Comparison of ENCODE assay signal across 24 mouse cellular contexts in the genomic region with DNA sequence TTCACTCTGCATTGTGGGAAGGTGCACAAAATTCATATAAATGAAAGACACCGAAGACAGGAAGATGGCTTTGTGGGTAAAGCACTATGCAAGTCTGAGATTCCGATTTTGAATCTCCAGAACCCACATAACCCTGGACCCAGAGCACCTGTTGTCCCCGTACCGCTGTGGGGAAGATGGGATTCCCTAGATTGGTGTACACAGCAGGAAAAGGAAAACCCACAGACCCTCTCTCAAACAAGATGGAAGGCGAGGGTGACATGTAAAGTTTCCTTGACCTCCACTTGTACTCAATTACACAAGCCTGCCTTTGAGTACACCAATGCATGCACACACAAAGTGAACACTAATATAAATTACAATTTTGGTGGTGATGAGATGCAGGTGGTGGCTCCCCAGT. TPM values are rescaled to one million over a fixed set of nuclear protein-coding genes. Genes with fewer than 3 reads are reported as not detected.
DNase-seq lines count a peak whose midpoint lies in the region; ATAC-seq and TF ChIP-seq lines count a peak whose summit lies in the region.
"Had no signal": no experiment of that assay in that cellular context is flagged by ENCODE, and none has a peak within 500 bp of the region (broad histone marks: within the 10 kb centered on the region; RNA-seq: fewer than 3 reads in every experiment).

No protein-coding gene starts in this region.

- peak overlapping the region; percentile 87 for H3K27ac ChIP-seq in gastrocnemius, adult 2 months
- 0 out of 2 replicates have a peak overlapping the region, but pooled peaks have one; percentile 93 for H3K27ac ChIP-seq in kidney, postnatal 0 days
- H3K27ac ChIP-seq in kidney, embryonic 14.5 days (ENCODE audit: low read depth, low read length), result no peak overlapping the region
- H3K27ac ChIP-seq in small intestine, adult 2 months (ENCODE audit: insufficient read depth, low read depth, low read length), result peak overlapping the region; percentile 97
- H3K27ac ChIP-seq: forebrain, embryonic 10.5 days; hindbrain, embryonic 15.5 days; intestine, embryonic 15.5 days; liver, embryonic 14.5 days; lung, embryonic 15.5 days; midbrain, embryonic 15.5 days; neural tube, embryonic 13.5 days had no signal

- no peaks in the 10 kb centered on the region for H3K36me3 ChIP-seq in kidney, postnatal 0 days (ENCODE audit: insufficient read depth, low read length)
- no peaks in the 10 kb centered on the region for H3K36me3 ChIP-seq in kidney, embryonic 14.5 days (ENCODE audit: control insufficient read depth, insufficient read depth, low read length)
- H3K36me3 ChIP-seq in small intestine, adult 2 months (ENCODE audit: control insufficient read depth, insufficient read depth, low read length), result no peaks in the 10 kb centered on the region
- H3K36me3 ChIP-seq: forebrain, embryonic 10.5 days; hindbrain, embryonic 15.5 days; intestine, embryonic 15.5 days; limb, embryonic 12.5 days; lung, embryonic 15.5 days; midbrain, embryonic 15.5 days; neural tube, embryonic 13.5 days had no signal

- ATAC-seq in kidney, postnatal 0 days (replicated peaks; ENCODE audit: low FRiP score, low read depth), result no peak
- no peak for ATAC-seq in kidney, embryonic 14.5 days (ENCODE audit: low FRiP score, low TSS enrichment)
- ATAC-seq: forebrain, embryonic 16.5 days; intestine, embryonic 15.5 days; midbrain, embryonic 15.5 days had no signal

- H3K9me3 ChIP-seq in kidney, postnatal 0 days (replicated peaks; ENCODE audit: low read length), result no peaks in the 10 kb centered on the region
- no peaks in the 10 kb centered on the region for H3K9me3 ChIP-seq in kidney, embryonic 14.5 days (ENCODE audit: control insufficient read depth, low read length)
- H3K9me3 ChIP-seq: forebrain, embryonic 10.5 days; hindbrain, embryonic 15.5 days; intestine, embryonic 15.5 days; limb, embryonic 12.5 days; lung, embryonic 15.5 days; midbrain, embryonic 15.5 days; neural tube, embryonic 13.5 days had no signal

- no peaks in the 10 kb centered on the region for H3K27me3 ChIP-seq in kidney, postnatal 0 days (ENCODE audit: insufficient read depth, low read length)
- H3K27me3 ChIP-seq in kidney, embryonic 14.5 days (ENCODE audit: control insufficient read depth, insufficient read depth, low read length), result no peaks in the 10 kb centered on the region
- no peaks in the 10 kb centered on the region for H3K27me3 ChIP-seq in small intestine, adult 2 months (ENCODE audit: control insufficient read depth, insufficient read depth, low read length)
- H3K27me3 ChIP-seq: hindbrain, embryonic 15.5 days; intestine, embryonic 15.5 days; limb, embryonic 12.5 days; lung, embryonic 15.5 days; midbrain, embryonic 15.5 days; neural tube, embryonic 13.5 days had no signal

- no peak overlapping the region for H3K4me3 ChIP-seq in gastrocnemius, adult 2 months
- H3K4me3 ChIP-seq in kidney, postnatal 0 days (replicated peaks; ENCODE audit: low read depth, low read length), result no peak overlapping the region
- H3K4me3 ChIP-seq in kidney, embryonic 14.5 days (ENCODE audit: low read length), result no peak overlapping the region
- H3K4me3 ChIP-seq in small intestine, adult 2 months (ENCODE audit: low read depth, low read length), result no peak overlapping the region
- H3K4me3 ChIP-seq: forebrain, embryonic 10.5 days; hindbrain, embryonic 15.5 days; intestine, embryonic 15.5 days; limb, embryonic 12.5 days; lung, embryonic 15.5 days; midbrain, embryonic 15.5 days; neural tube, embryonic 13.5 days had no signal

- no peak for TF ChIP-seq CTCF in gastrocnemius, adult 2 months (IDR thresholded peaks at IDR 0.05)
- TF ChIP-seq CTCF in kidney, postnatal 0 days (IDR thresholded peaks at IDR 0.05; ENCODE audit: low read depth), result no peak
- TF ChIP-seq CTCF in small intestine, adult 2 months (IDR thresholded peaks at IDR 0.05; ENCODE audit: extremely low read depth, insufficient read length, insufficient replicate concordance, low read depth, low read length), result no peak

- no peak overlapping the region for H3K4me2 ChIP-seq in kidney, postnatal 0 days (ENCODE audit: low read length)
- H3K4me2 ChIP-seq in kidney, embryonic 14.5 days (replicated peaks; ENCODE audit: low read depth, low read length), result no peak overlapping the region
- H3K4me2 ChIP-seq: hindbrain, embryonic 15.5 days; intestine, embryonic 15.5 days; midbrain, embryonic 15.5 days had no signal

- intact Hi-C loops in gastrocnemius, adult 2 months (cut with DNase I), result no loop called here

- H3K9ac ChIP-seq in kidney, postnatal 0 days (ENCODE audit: low read depth, low read length), result no peak overlapping the region
- no peak overlapping the region for H3K9ac ChIP-seq in kidney, embryonic 14.5 days (ENCODE audit: low read depth, low read length)
- H3K9ac ChIP-seq: hindbrain, embryonic 15.5 days; intestine, embryonic 15.5 days; limb, embryonic 12.5 days; midbrain, embryonic 15.5 days; neural tube, embryonic 13.5 days had no signal

- 96% methylated on average over 5 of the region's 5 CpGs for WGBS in kidney, postnatal 0 days
- 92% methylated on average over 5 of the region's 5 CpGs for WGBS in kidney, embryonic 14.5 days
- WGBS in small intestine, adult 2 months, result 95% methylated on average over 5 of the region's 5 CpGs

- peaks cover 19% of the 10 kb centered on the region; the same call in 1 of the 2 replicates for H3K4me1 ChIP-seq in kidney, postnatal 0 days (replicated peaks; ENCODE audit: insufficient read depth, low read length)
- peaks cover 16% of the 10 kb centered on the region for H3K4me1 ChIP-seq in kidney, embryonic 14.5 days (ENCODE audit: control insufficient read depth, insufficient read depth, low read length)
- peaks cover 6% of the 10 kb centered on the region; the same call in 1 of the 2 replicates for H3K4me1 ChIP-seq in small intestine, adult 2 months (ENCODE audit: control insufficient read depth, insufficient read depth, insufficient read length, low read length)
- H3K4me1 ChIP-seq: midbrain, embryonic 15.5 days had no signal

- no peak for DNase-seq in gastrocnemius, adult 2 months
- no peak for DNase-seq in gastrocnemius, postnatal 10 days
- no peak for DNase-seq in kidney, postnatal 0 days (ENCODE audit: low spot score)
- peak; percentile 8 for DNase-seq in thymus, postnatal 14 days
- no peak for DNase-seq in thymus, postnatal 0 days (ENCODE audit: low spot score)
- no peak for DNase-seq in ovary, postnatal 10 days (ENCODE audit: low spot score)
- DNase-seq: adrenal gland, postnatal 36 days; cerebellum, adult 18-20 months; cerebellum, postnatal 14 days; gastrocnemius, postnatal 25 days; kidney, postnatal 25 days; lung, postnatal 36 days; right cerebral cortex, adult 18-20 months had no signal

- TF ChIP-seq POLR2A in small intestine, adult 2 months (IDR thresholded peaks at IDR 0.05; ENCODE audit: low read depth, low read length), result no peak

RNA-seq across cellular contexts. Expression of gene Smchd1, which starts 9.6 kb away (rescaled TPM):
- total RNA-seq in gastrocnemius, adult 2 months (2021), result 10 to 100 TPM; 11.0 to 12.1 TPM
- 10 to 100 TPM; 16.5 to 21.5 TPM for total RNA-seq in gastrocnemius, postnatal 10 days (2021)
- 47.0 and 53.3 TPM in 2 replicates for polyA plus RNA-seq in kidney, postnatal 0 days (2015; fragmentation: Nextera tagmentation; extraction: Ambion mirVana)
- 116 and 118 TPM in 2 replicates for polyA plus RNA-seq in kidney, embryonic 14.5 days (2014; fragmentation: Nextera tagmentation; extraction: Ambion mirVana)
- 66.3 and 75.3 TPM in 2 replicates for polyA plus RNA-seq in thymus, postnatal 0 days (2015; fragmentation: Nextera tagmentation; extraction: Ambion mirVana)
- 1.4 and 2.3 TPM in 2 replicates for polyA plus RNA-seq in small intestine, adult 2 months (2012; rRNA removed)

RNA-seq across cellular contexts. Expression of gene Gm4707, which starts 25.0 kb away (rescaled TPM):
- total RNA-seq in gastrocnemius, adult 2 months (2021), result under 1 TPM; 0.73 to 0.82 TPM
- 1 to 10 TPM in 1 of 2 experiments, under 1 TPM in 1; 0.63 to 1.3 TPM for total RNA-seq in gastrocnemius, postnatal 10 days (2021)
- polyA plus RNA-seq in kidney, postnatal 0 days (2015; fragmentation: Nextera tagmentation; extraction: Ambion mirVana), result 0.80 TPM in 2 replicates
- 3.8 and 4.8 TPM in 2 replicates for polyA plus RNA-seq in kidney, embryonic 14.5 days (2014; fragmentation: Nextera tagmentation; extraction: Ambion mirVana)
- polyA plus RNA-seq in thymus, postnatal 0 days (2015; fragmentation: Nextera tagmentation; extraction: Ambion mirVana), result 0.91 and 2.8 TPM in 2 replicates
- 0.10 and 0.20 TPM in 2 replicates for polyA plus RNA-seq in small intestine, adult 2 months (2012; rRNA removed)

RNA-seq across cellular contexts. Expression of gene Ndc80, which starts 41.9 kb away (rescaled TPM):
- under 1 TPM in 1 of 2 experiments, not detected in 1; 0.13 TPM for total RNA-seq in gastrocnemius, adult 2 months (2021)
- 1 to 10 TPM; 5.2 to 5.7 TPM for total RNA-seq in gastrocnemius, postnatal 10 days (2021)
- 21.5 and 26.3 TPM in 2 replicates for polyA plus RNA-seq in kidney, postnatal 0 days (2015; fragmentation: Nextera tagmentation; extraction: Ambion mirVana)
- 56.6 and 57.1 TPM in 2 replicates for polyA plus RNA-seq in kidney, embryonic 14.5 days (2014; fragmentation: Nextera tagmentation; extraction: Ambion mirVana)
- 56.9 and 60.6 TPM in 2 replicates for polyA plus RNA-seq in thymus, postnatal 0 days (2015; fragmentation: Nextera tagmentation; extraction: Ambion mirVana)
- 0.08 TPM in 2 replicates for polyA plus RNA-seq in small intestine, adult 2 months (2012; rRNA removed)

Comparison
In these comparisons a context has a peak if more than half of its experiments do, and no peak if none do; other contexts are left out.
1. RNA of gene Smchd1, which starts 9.6 kb away (polyA plus RNA-seq): 116 to 118 TPM in kidney, embryonic 14.5 days, 66.3 to 75.3 TPM in thymus, postnatal 0 days and 47.0 to 53.3 TPM in kidney, postnatal 0 days; 1.4 to 2.3 TPM in small intestine, adult 2 months; every median in the first group is over 10 times any median in the second.
2. RNA of gene Ndc80, which starts 41.9 kb away (polyA plus RNA-seq): 56.9 to 60.6 TPM in thymus, postnatal 0 days, 56.6 to 57.1 TPM in kidney, embryonic 14.5 days and 21.5 to 26.3 TPM in kidney, postnatal 0 days; 0.08 TPM in small intestine, adult 2 months; every median in the first group is over 10 times any median in the second.